Mouse (Mus musculus) small intestine, adult 2 months (tissue): Measurements from ENCODE around the gene Nmur1.

Experiments used
- CTCF ChIP-seq: fragments of 200-500 bp; IDR thresholded peaks from 2 replicates; pipeline ENCODE4 v1.5.1; 2012; ENCODE audit warnings: low read depth, mild to moderate bottlenecking, control low read depth, inconsistent platforms, low read length, moderate library complexity, mixed read lengths; ENCODE audit not compliant: insufficient replicate concordance, insufficient read length; ENCODE audit errors: extremely low read depth
- POLR2A ChIP-seq: fragments of 200-500 bp; IDR thresholded peaks from 2 replicates; pipeline ENCODE4 v1.6.1; 2012; ENCODE audit warnings: low read depth, mild to moderate bottlenecking, control low read depth, inconsistent platforms, low read length, moderate library complexity

GRCm38 (mm10) chr1:86395897-86396296 lies 30.1 kb downstream of the Nmur1 start:
- no peak for TF ChIP-seq POLR2A
- peak; percentile 36; the same call in 1 of the 2 replicates for TF ChIP-seq CTCF
